Mouse (Mus musculus) central nervous system, embryonic 11.5 days (tissue): ENCODE data around the gene Lzts2. TPM values are rescaled to one million over a fixed set of nuclear protein-coding genes. Genes with fewer than 3 reads are reported as not detected.

Experiments used
- polyA plus RNA-seq: library from polyadenylated mRNA; depleted of rRNA; stranded (reverse); fragments of >200 nt; gene quantifications from 2 replicates; pipeline ENCODE4 v1.2.3, GENCODE M21; 2012; rRNA removed

Lzts2 gene
- 71.5 and 90.2 TPM in 2 replicates for polyA plus RNA-seq

DNA sequence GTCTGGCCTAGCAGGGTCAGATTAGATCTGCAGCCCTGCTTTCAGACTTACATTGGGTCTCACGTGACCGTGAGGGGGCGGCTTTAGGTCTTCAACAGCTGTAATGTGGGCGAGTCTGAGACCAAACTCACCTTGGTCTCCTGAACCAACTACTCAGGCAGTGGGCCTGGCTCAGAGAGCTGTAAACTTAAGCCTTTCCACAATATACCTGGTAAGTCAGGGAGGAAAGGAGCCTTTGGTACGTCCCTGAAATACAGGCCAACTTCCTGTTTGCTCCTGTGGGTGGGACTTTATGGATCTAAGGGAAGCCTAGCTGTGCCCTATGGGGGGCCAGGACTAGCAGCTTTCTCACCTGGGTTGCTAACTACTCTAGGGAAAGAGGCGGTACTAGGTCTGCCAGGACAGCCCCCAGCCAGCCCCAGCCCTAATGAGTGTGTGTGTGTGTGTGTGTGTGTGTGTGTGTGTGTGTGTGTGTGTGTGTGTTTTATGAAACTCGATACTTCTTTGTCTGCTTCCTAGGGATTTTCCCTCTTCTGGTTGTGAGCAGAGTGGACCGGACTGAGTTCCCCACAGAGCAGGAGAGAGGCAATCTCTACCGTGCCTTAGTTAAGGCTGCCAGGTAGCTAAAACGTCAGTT, at the start of gene Lzts2:
Lzts2 (plus strand) TSS at position 80 of the 637 bp plus-strand sequence.

DNA sequence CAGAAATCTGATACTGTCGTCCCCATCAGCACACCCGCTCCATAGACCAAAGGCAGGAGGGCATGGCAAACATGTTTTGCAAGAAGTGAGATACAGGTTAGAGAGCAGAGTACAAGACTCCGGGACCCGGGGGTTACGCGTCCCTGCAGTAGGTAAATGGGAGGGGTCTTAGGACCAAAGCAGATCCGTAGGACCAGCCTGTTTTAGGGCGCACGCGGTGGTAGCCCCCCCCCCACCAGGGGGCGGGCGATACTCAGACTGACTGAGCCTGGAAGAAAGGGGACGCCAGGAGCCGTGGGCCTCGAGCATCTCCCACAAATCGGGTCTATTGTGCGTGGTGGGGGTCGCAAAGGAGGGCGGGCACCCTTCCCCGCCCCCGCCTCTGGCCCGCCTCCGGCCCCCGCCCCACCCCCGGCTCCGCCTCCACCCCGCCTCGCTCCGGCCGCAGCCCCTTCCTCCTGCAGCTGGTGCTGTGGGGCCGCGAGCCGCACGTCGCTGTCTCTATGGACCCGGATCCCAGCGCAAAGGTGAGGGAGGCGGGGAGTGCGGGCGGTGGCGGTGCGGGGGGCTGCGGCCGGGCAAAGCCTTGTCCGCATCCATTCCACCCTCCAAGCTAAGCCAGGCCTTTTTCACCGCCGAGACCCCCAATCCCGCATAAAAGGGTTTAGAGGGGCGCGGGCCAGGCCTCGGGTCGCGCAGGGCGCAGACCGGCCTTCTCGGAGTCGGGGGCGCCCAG, 25.2 kb upstream of the Lzts2 start, which contains the start of gene Sema4g:
Sema4g (plus strand) TSS at position 271 of the 736 bp plus-strand sequence.

DNA sequence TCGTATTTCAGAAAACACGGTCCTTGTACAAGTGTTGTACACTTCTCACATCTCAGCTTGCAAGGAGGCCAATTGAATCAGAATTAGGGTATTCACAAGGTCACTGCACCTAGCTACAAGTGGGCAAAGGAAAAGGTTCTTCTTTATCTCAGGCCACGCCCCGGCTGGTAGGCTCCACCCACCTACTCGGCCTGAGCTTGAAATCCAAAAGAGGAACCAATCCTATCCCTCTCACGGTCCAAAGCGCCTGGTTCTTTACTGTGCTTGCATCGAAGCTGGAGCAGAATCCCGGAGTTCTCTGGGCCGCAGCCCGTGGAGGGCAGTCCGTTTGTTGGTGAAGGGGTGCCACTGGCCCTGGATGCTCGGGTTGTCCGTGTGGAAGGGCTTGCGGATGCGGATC, 8.8 kb upstream of the Lzts2 start, which contains the start of gene Twnk:
Twnk (plus strand) TSS at position 220 of the 400 bp plus-strand sequence.

DNA sequence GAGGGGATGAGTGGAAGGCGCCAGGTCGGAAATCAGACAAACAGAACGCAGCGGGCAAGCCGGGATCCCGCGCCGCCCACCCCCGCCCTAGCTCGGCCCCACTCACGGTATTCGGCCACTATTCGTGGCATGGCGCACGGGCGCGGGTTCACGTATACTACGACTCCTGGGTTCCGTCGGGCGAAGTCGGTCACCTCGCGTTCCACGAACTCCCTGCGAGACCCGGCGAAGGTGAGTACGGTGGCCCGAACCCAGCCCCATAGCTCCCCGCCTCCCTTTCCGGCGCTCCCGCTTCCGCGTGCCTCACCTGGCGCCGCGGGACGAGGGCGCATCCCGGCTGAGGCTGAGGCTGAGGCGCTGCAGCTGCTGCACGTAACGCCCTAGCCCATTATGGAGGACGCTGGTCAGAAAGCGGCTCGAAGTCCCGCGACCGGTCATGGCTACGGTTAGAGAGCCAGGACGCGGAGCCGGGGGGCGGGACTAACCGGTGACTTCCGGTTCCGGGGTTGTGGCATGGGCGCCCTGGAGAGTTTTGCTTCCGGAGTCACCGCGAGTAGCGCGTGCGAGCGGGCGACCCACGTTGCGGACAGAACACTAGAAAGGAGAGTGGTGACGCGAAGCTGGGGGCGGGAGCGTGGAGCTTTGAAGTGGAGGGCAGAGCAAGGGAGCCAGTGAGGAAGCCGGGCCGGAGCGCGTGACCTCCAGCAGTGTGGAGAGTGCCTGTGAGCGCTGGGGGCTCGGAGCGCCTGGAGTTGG, 8.1 kb upstream of the Lzts2 start, which contains the start of gene Mrpl43:
Mrpl43 (minus strand) TSS at position 486 of the 756 bp plus-strand sequence.

DNA sequence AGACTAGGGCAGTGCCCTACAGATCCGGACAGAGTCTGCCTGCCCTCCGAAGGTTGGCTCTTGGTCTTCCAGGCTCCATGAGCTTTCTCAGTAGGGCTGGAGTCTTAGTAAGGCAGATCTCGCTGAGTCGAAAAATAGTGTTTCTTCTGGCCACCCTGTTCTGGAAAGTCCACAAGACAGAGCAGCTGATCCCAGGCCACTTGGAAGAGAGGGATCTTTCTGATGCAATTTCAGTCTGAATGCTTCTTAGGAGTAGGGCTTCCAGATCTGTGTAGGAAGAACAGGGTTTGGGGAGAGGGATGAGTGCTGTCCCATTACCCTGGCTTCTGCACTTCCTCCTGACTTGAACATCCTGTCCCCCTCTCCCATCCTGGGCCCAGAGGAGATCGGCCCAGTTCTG, 31.4 kb downstream of the Lzts2 start, which contains the start of gene Pdzd7:
Pdzd7 (minus strand) TSS at position 67 of the 400 bp plus-strand sequence.

DNA sequence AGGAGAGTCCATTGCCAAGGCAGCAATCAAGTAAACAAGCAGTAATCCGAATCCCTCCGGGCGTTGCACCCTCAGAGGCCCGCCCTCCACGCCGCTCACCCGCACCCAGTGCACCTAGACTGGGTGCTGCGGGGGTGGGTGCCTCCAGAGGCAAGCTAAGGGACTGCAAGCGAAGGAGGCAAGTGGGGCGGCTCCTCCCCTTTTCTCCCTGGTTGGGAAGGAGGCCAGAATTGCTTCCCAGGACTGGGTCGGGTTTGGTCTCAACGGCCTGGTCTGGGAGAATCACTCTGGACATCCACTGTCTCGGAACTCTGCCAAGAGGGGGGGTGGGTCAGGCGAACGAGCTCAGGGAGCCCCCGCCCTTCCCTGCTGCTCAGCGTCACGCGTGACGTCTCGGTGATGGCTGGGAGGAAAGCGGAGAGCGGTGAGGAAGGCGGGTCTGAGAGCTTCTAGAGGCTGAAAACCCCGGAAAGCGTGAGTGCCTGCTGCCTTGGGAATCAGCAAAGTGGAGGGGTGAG, 33.3 kb downstream of the Lzts2 start, which contains the start of gene Sfxn3:
Sfxn3 (plus strand) TSS at position 87 of the 518 bp plus-strand sequence.

DNA sequence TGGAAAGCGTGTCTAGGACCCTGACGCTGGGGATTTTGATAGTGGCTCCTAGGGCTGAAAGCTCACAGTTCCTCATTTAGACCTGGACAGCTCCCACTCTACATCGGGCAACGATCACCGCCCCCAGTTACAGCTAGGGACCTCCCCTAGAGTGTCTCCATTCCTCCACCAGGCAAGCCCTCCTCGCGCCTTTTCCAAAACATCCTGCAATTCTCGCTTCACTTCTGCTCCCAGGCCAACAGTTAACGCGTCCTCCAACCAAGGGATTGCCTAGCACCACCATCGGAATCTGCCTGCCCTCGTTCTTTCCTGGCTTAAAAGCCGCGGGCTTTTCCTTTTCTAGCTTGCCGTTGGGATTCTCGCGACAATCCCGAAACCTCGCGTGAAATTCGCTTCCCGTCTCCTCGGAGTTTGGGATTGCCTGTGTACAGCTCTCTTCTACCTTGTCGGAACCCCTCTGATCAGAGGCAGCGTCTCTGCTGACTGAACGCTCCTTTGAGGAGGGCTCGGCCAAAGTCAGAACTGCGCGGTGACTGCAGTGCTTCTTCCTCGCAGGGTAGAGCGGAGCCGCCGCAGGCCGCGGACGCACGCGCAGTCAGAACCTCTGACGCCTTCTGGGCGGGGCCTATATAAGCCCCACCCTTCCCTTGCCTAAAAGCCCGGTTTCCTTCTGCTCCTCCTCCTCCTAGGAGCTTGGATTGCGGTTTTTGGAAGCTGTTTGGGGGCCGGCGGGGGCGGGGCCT, 60.5 kb downstream of the Lzts2 start, which contains the start of gene Kazald1:
Kazald1 (plus strand) TSS at position 662 of the 743 bp plus-strand sequence.

Other genes with a start within 250 kb of the Lzts2 start
- gene Slf2, start 83.3 kb upstream of the Lzts2 start, polyA plus RNA-seq, result 31.0 and 39.3 TPM in 2 replicates
- gene Sema4g, start 25.3 kb upstream of the Lzts2 start, polyA plus RNA-seq, result 40.3 and 59.8 TPM in 2 replicates
- 20.4 and 25.2 TPM in 2 replicates for gene Twnk, start 8.8 kb upstream of the Lzts2 start, polyA plus RNA-seq
- 52.5 and 70.7 TPM in 2 replicates for gene Mrpl43, start 8.0 kb upstream of the Lzts2 start, polyA plus RNA-seq
- gene Pdzd7, start 31.3 kb downstream of the Lzts2 start, polyA plus RNA-seq, result 1.1 and 1.2 TPM in 2 replicates
- gene Sfxn3, start 33.1 kb downstream of the Lzts2 start, polyA plus RNA-seq, result 15.0 and 24.1 TPM in 2 replicates
- gene Kazald1, start 60.8 kb downstream of the Lzts2 start, polyA plus RNA-seq, result 0.77 and 1.4 TPM in 2 replicates
- gene Tlx1, start 136.3 kb downstream of the Lzts2 start, polyA plus RNA-seq, result 1.0 and 1.7 TPM in 2 replicates
- gene Lbx1, start 221.4 kb downstream of the Lzts2 start, polyA plus RNA-seq, result 0.06 and 3.5 TPM in 2 replicates